Mouse (Mus musculus): ENCODE measurements around the gene Stxbp6. TPM values are rescaled to one million over a fixed set of nuclear protein-coding genes. Genes with fewer than 3 reads are reported as not detected.

The Stxbp6 gene
- polyA plus RNA-seq, 1 experiment from 2014 or later, result 8.9 TPM

DNA sequence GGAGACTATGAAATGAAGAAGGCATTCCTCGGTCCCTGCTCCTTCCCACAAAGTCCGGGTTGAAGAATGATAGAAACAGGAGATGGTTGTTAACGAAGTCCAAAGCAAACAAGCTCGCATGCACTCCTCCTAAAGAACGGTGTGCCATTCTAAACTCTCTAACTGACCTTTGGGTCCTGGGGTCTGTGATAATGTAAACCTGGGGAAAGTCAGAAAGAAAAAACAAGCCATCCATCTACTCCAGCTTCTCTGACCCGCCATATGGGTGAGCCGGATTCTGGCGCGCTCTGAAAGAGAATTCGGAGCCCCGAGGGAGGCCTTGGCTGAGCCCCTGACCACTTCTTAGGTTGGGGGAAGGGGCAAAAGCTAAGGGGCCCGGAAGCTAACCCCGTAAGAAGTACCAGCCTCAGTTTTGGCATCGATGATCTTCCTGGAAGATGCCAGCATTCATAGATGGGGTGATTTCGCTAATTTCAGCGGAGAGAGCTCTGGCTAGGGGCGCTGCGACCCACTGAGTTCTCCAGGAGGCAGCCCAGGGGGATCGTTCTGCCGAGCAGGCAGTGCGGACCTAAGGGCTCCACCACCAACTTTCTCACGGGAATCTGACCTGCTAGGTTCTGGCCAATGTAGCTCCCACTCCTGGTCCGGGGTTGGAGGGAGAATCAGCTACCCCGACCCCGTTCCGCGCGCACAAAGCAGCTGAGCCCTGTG, 1.0 kb downstream of the Stxbp6 start:
- 1% methylated on average over 28 of the region's 28 CpGs for WGBS
- no peaks in the 10 kb centered on the region; the same call in 1 of the 2 replicates for H3K9me3 ChIP-seq
- no peaks in the 10 kb centered on the region for H3K36me3 ChIP-seq
- H3K27me3 ChIP-seq (replicated peaks), result no peaks in the 10 kb centered on the region
- H3K4me2 ChIP-seq, result peak overlapping the region; percentile 93
- H3K4me1 ChIP-seq, result peaks cover 39% of the 10 kb centered on the region
- no peak for ATAC-seq (ENCODE audit: extremely low read depth, insufficient number of reproducible peaks, low FRiP score, low TSS enrichment)
- peak overlapping the region; percentile 94 for H3K9ac ChIP-seq
- H3K27ac ChIP-seq (replicated peaks), result peak overlapping the region; percentile 89
- peak overlapping the region; percentile 80 for H3K4me3 ChIP-seq

DNA sequence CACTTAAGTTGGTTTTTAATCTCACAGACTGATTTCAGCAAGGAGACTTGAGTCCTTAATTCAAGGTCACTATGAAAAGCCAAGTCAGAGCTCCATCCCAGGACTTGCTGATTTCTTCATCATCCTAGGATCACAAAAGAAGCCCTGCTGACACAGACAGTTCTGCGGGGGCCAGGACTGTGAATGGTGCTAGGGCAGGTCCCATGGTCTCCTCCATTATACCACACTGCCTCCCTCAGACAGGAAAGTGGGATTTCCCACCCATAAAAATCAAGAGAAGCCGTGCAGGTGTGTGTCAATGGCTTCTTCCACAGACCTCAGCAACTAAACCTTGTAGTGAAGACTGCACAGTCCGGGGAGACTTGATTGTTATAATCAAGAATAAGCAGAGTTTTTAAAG, 2.3 kb downstream of the Stxbp6 start:
- no peak for ATAC-seq (ENCODE audit: extremely low read depth, insufficient number of reproducible peaks, low FRiP score, low TSS enrichment)
- H3K4me3 ChIP-seq, result 0 out of 2 replicates have a peak overlapping the region, but pooled peaks have one; percentile 80
- H3K9ac ChIP-seq, result no peak overlapping the region
- H3K36me3 ChIP-seq, result no peaks in the 10 kb centered on the region
- no peaks in the 10 kb centered on the region; the same call in 1 of the 2 replicates for H3K9me3 ChIP-seq
- peak overlapping the region; percentile 93 for H3K4me2 ChIP-seq
- no peaks in the 10 kb centered on the region for H3K27me3 ChIP-seq (replicated peaks)
- peaks cover 50% of the 10 kb centered on the region for H3K4me1 ChIP-seq
- no peak overlapping the region for H3K27ac ChIP-seq (replicated peaks)
- 44% methylated on average over 3 of the region's 3 CpGs for WGBS

DNA sequence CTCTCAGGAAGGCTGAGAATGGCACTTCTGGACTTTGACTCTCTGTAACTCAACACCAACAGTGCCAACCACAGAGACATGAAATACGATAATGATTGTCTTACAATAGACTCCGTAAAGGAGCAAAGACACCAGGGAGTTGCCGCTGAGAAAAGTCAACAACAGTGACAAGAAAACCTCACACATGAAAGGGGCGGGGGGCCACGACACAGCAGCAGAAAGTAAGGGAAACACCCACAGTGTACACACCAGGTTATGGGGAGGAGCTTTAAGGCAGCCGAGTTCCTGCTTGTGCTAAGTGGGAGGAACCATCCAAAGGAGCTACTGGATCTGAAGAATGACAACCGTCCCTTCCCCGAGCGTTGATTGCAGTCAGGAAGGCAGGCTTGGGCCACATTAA, 4.3 kb downstream of the Stxbp6 start:
- no peak for ATAC-seq (ENCODE audit: extremely low read depth, insufficient number of reproducible peaks, low FRiP score, low TSS enrichment)
- Histone ChIP-seq H3K9me3 (no peaks in the 10 kb centered on the region; the same call in 1 of the 2 replicates), H3K36me3 (no peaks in the 10 kb centered on the region), H3K27ac (replicated peaks) (no peak overlapping the region), H3K9ac (no peak overlapping the region), H3K4me3 (no peak overlapping the region), H3K4me2 (peak overlapping the region; percentile 28), H3K27me3 (replicated peaks) (no peaks in the 10 kb centered on the region), H3K4me1 (peaks cover 52% of the 10 kb centered on the region)
- WGBS, result 50% methylated on average over 9 of the region's 9 CpGs

DNA sequence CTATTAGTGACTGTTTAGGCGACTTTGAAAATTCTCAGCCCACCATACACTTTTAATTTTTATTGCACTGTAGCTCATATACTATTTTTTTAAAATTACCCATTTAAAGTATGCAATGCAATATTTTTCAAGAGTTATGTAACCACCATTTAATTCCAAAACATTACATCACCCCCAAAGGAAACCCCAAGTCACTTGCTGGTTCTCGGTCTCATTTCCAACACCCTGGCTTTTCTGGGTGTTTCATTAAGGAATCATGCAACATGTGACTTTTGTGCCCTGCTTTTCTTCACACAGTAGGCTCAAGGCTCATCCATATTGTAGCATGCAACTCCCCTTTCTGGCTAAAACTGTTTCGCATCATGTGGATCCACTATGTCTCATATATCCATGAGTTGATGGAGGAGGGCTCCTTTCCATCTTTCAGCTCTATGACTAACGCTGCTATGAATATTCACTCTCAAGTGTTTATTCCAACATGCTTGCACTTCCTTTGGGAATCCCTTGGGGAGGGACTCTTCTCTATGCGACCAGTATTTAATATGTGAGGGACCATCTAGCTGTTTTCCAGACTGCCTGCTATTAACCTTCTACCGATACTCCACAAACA, 6.3 kb downstream of the Stxbp6 start:
- no peak overlapping the region for H3K4me3 ChIP-seq
- H3K9ac ChIP-seq, result no peak overlapping the region
- H3K27me3 ChIP-seq (replicated peaks), result no peaks in the 10 kb centered on the region
- no peak overlapping the region for H3K27ac ChIP-seq (replicated peaks)
- no peaks in the 10 kb centered on the region for H3K36me3 ChIP-seq
- WGBS, result 80% methylated on average over 6 of the region's 6 CpGs
- H3K9me3 ChIP-seq, result no peaks in the 10 kb centered on the region; the same call in 1 of the 2 replicates
- no peak for ATAC-seq (ENCODE audit: extremely low read depth, insufficient number of reproducible peaks, low FRiP score, low TSS enrichment)
- peaks cover 60% of the 10 kb centered on the region for H3K4me1 ChIP-seq
- H3K4me2 ChIP-seq, result no peak overlapping the region

DNA sequence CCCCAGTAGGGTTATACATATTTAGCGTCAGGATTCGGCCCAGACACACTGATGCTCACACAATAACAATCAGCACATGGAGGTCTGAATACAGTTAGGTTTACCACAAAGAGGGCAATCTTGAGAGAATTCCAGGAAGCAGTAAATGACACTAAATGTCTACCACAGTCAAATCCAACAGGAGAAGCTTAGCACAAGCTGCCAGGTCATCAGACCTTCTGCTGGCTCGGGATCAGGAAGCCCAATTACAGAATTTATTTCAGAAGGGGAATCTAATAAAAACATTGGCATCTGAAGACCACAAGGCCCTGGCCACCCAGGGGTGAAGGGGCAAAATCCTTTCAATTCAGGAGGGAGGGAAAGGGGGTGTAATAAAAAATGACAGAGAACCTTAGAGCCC, 6.8 kb downstream of the Stxbp6 start:
- peaks cover 54% of the 10 kb centered on the region for H3K4me1 ChIP-seq
- H3K4me2 ChIP-seq, result peak overlapping the region; percentile 49
- H3K9ac ChIP-seq, result 0 out of 2 replicates have a peak overlapping the region, but pooled peaks have one; percentile 28
- no peaks in the 10 kb centered on the region for H3K27me3 ChIP-seq (replicated peaks)
- H3K9me3 ChIP-seq, result no peaks in the 10 kb centered on the region; the same call in 1 of the 2 replicates
- no peaks in the 10 kb centered on the region for H3K36me3 ChIP-seq
- H3K27ac ChIP-seq (replicated peaks), result no peak overlapping the region
- no peak for ATAC-seq (ENCODE audit: extremely low read depth, insufficient number of reproducible peaks, low FRiP score, low TSS enrichment)
- 0 out of 2 replicates have a peak overlapping the region, but pooled peaks have one; percentile 8 for H3K4me3 ChIP-seq
- WGBS, result 25% methylated on average over 3 of the region's 3 CpGs

DNA sequence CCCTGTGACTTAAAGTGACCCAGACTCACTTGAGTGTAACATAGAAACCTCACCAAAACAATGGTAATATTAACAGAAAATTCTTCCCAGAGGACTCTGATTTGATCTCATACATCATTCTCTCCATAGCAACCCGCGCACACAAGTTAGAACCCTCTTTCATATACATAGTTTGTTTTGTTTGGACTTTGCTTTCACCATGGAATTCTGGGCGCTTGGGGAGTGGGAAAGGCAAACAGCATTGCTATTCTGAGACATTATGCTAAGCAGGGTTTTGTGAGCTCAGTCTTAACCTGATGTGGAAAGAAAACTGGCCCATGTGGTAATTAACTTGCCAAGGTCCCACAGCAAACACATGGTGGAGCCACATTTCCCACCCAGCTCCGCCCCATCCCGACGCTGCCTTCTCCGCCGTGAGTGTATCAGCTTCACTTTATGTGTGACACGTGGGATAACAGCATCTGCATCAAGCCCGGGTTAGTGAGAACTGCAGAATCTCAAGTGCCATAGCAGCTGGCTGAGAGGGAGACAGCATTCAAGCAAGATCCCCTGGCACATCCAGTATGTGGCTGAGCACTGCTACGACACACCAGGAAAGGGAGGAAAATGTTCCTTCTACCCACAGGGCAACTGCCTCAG, 7.3 kb downstream of the Stxbp6 start:
- Histone ChIP-seq H3K27me3 (replicated peaks) (no peaks in the 10 kb centered on the region), H3K27ac (replicated peaks) (no peak overlapping the region), H3K4me1 (peaks cover 49% of the 10 kb centered on the region), H3K4me2 (peak overlapping the region; percentile 49), H3K9ac (0 out of 2 replicates have a peak overlapping the region, but pooled peaks have one; percentile 28), H3K36me3 (no peaks in the 10 kb centered on the region), H3K9me3 (no peaks in the 10 kb centered on the region; the same call in 1 of the 2 replicates), H3K4me3 (0 out of 2 replicates have a peak overlapping the region, but pooled peaks have one; percentile 8)
- 21% methylated on average over 11 of the region's 11 CpGs for WGBS
- ATAC-seq (ENCODE audit: extremely low read depth, insufficient number of reproducible peaks, low FRiP score, low TSS enrichment), result no peak; the same call in 1 of the 2 replicates

DNA sequence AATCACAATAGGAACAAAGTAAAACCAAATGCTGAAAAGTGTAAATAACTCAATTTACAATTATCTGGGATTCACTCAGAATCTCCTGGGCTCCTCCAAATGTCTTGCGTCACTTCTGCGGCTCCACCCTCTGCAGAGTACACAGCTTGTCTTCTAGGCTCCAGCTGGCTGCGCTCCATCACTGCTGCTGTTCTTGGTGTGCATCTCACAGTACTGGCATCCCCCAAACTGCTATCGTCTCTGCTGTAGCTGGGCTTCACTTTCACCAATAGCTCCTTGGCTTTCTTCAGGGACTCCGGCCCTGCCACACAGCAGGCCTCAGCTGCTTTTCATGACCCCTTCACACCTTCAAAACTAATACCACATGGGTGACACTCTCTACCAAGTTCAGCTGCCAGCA, 10.9 kb downstream of the Stxbp6 start:
- H3K9ac ChIP-seq, result no peak overlapping the region
- no peak for ATAC-seq (ENCODE audit: extremely low read depth, insufficient number of reproducible peaks, low FRiP score, low TSS enrichment)
- H3K4me3 ChIP-seq, result no peak overlapping the region
- H3K27me3 ChIP-seq (replicated peaks), result no peaks in the 10 kb centered on the region
- no peaks in the 10 kb centered on the region for H3K36me3 ChIP-seq
- H3K27ac ChIP-seq (replicated peaks), result no peak overlapping the region
- H3K4me2 ChIP-seq, result no peak overlapping the region
- no peaks in the 10 kb centered on the region for H3K9me3 ChIP-seq
- peaks cover 57% of the 10 kb centered on the region for H3K4me1 ChIP-seq
- 67% methylated on average over 5 of the region's 5 CpGs for WGBS

DNA sequence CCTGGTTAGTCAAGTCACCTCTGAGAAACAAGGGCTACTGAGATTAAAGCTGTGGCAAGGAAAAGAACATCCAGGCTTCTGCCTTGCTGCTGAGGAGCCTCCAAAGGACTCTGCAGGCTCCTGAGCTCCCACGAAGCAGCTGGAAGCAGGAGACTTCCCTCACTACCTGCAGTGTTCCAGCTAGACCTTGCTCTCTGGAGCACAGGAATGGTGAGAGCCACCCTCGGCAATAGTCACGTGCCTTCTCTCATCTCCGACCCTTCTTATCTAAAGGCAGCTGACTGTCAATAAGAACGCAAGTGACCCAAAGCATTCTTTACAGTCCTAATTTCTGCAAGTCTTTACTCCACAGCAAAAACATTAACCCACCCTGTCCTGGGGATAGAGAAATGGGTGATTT, 13.2 kb downstream of the Stxbp6 start:
- peak overlapping the region; percentile 36 for H3K4me2 ChIP-seq
- H3K27me3 ChIP-seq (replicated peaks), result no peaks in the 10 kb centered on the region
- H3K9ac ChIP-seq, result peak overlapping the region; percentile 40; the same call in 1 of the 2 replicates
- ATAC-seq (ENCODE audit: extremely low read depth, insufficient number of reproducible peaks, low FRiP score, low TSS enrichment), result no peak
- H3K27ac ChIP-seq (replicated peaks), result no peak overlapping the region
- no peak overlapping the region for H3K4me3 ChIP-seq
- 16% methylated on average over 5 of the region's 5 CpGs for WGBS
- peaks cover 37% of the 10 kb centered on the region for H3K4me1 ChIP-seq
- H3K36me3 ChIP-seq, result no peaks in the 10 kb centered on the region
- no peaks in the 10 kb centered on the region for H3K9me3 ChIP-seq

DNA sequence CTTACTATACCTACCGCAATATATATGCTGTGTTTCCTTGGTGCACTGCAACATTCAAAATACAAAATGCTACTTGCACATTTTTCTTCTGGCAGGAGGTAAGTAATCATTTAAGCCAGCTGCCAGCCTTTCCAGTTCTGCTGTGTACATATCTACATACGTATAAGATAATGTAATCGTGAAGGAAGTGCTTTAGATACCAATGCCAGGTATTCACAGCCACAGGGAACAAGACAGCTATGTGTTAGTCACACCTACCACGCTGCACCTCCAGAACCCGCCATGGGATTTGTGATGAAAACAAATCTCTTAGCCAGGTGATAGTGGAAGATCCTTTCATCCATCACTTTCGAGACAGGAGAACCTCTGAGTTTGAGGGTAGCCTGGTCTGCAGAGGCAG, 13.7 kb downstream of the Stxbp6 start:
- WGBS, result 26% methylated on average over 6 of the region's 6 CpGs

DNA sequence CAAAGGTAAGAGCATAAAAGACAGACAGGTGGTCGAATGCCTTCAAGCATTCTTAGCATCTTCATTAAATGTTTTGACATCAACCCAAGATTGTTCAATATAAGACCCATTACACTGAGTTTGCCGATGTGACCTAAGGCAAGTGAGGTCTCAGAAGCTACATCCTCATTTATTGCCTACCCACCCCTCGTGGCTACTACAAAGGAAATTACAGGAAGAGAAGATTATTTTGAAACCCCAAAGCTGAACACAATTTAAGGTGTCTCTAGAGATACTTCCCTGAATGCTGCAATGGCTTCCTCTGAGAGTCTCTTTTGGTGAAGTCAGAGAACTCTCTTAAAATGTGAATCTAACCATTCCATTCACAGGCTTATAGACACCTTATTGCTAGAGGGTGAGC, 16.5 kb downstream of the Stxbp6 start:
- Histone ChIP-seq H3K4me3 (no peak overlapping the region), H3K9ac (no peak overlapping the region), H3K27me3 (replicated peaks) (no peaks in the 10 kb centered on the region), H3K36me3 (no peaks in the 10 kb centered on the region), H3K27ac (replicated peaks) (no peak overlapping the region), H3K4me2 (no peak overlapping the region), H3K4me1 (peaks cover 41% of the 10 kb centered on the region), H3K9me3 (no peaks in the 10 kb centered on the region)
- WGBS, result 81% methylated on average over 3 of the region's 3 CpGs
- ATAC-seq (ENCODE audit: extremely low read depth, insufficient number of reproducible peaks, low FRiP score, low TSS enrichment), result no peak

More for the DNA sequence above, 13.7 kb downstream of the Stxbp6 start:
- H3K9ac ChIP-seq, result no peak overlapping the region
- no peaks in the 10 kb centered on the region for H3K36me3 ChIP-seq
- no peak overlapping the region for H3K4me3 ChIP-seq
- H3K4me1 ChIP-seq, result peaks cover 38% of the 10 kb centered on the region
- no peak overlapping the region for H3K27ac ChIP-seq (replicated peaks)
- H3K9me3 ChIP-seq, result no peaks in the 10 kb centered on the region
- H3K4me2 ChIP-seq, result peak overlapping the region; percentile 36; the same call in 1 of the 2 replicates
- no peak for ATAC-seq (ENCODE audit: extremely low read depth, insufficient number of reproducible peaks, low FRiP score, low TSS enrichment)
- no peaks in the 10 kb centered on the region for H3K27me3 ChIP-seq (replicated peaks)

DNA sequence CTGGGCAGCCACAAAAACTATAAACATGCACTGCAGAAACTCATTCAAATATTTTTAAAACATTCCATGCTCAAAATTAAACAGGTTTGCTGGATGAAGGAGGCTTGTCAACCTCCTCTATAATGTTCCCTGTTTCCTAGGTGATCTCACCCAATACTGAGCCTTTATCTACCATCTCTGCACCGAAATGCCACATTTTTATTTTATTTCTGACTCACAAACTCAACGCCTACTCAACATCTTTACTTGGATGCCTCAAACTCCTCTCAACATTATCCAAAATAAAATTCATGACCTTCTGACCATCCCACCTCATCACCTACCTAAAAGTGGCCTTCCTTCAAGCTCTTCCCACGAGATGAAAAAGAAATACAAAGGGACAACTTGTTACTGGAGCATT, 18.1 kb downstream of the Stxbp6 start:
- WGBS, result 71% methylated on average over 3 of the region's 3 CpGs
- H3K36me3 ChIP-seq, result no peaks in the 10 kb centered on the region
- H3K27me3 ChIP-seq (replicated peaks), result no peaks in the 10 kb centered on the region
- H3K9ac ChIP-seq, result no peak overlapping the region
- no peak for ATAC-seq (ENCODE audit: extremely low read depth, insufficient number of reproducible peaks, low FRiP score, low TSS enrichment)
- H3K4me2 ChIP-seq, result no peak overlapping the region
- no peaks in the 10 kb centered on the region for H3K9me3 ChIP-seq
- no peak overlapping the region for H3K4me3 ChIP-seq
- H3K27ac ChIP-seq (replicated peaks), result no peak overlapping the region
- peaks cover 36% of the 10 kb centered on the region for H3K4me1 ChIP-seq

Measured in heart, embryonic 13.5 days (tissue).